Mouse (Mus musculus) liver, postnatal 0 days (tissue): ENCODE results near the gene Sergef.

Experiments used
- CTCF ChIP-seq: sonication (generic); IDR thresholded peaks from 2 replicates; pipeline ENCODE4 v1.5.1; 2016; ENCODE audit warnings: antibody characterized with exemption, low read depth
- EP300 ChIP-seq: IDR thresholded peaks from 2 replicates; pipeline ENCODE4 v1.6.1; 2016; ENCODE audit warnings: antibody characterized with exemption, low read depth, mild to moderate bottlenecking

GRCm38 (mm10) chr7:46519148-46519547, 120.5 kb downstream of the Sergef start:
- no peak for TF ChIP-seq CTCF
- TF ChIP-seq EP300, result no peak
